10 mouse cellular contexts compared by ENCODE assay signal in the genomic region with DNA sequence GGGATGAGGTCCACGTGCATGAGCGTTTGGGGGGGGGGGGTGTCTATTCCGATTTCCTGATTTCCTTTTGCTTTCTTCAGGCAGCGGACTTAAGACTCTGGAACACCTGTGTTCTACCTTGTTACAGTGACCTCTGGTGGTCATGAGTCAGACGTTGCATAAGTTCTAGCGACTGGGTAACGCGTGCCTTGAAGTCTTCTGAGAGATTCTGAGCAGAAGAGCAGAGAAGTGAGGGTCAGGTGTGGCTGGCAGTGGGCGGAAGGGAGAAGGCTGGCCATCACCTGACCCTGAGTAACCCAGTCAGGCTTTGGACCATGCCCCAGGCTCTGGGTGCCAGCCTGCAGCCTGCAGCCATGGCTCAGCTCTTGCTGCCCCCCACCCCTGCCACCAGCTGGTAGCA.
DNase-seq lines count a peak whose midpoint lies in the region; ATAC-seq lines count a peak whose summit lies in the region.
"Had no signal": no experiment of that assay in that cellular context is flagged by ENCODE, and none has a peak within 500 bp of the region (broad histone marks: within the 10 kb centered on the region; RNA-seq: fewer than 3 reads in every experiment).

No protein-coding gene starts in this region.

- intact Hi-C loops in heart, postnatal 25 days (cut with DNase I) = no loop called here

- no peaks in the 10 kb centered on the region for H3K36me3 ChIP-seq in kidney, embryonic 15.5 days
- H3K36me3 ChIP-seq: limb, embryonic 15.5 days had no signal

- no peak overlapping the region for H3K4me3 ChIP-seq in kidney, embryonic 15.5 days (replicated peaks)
- H3K4me3 ChIP-seq: limb, embryonic 15.5 days had no signal

- ATAC-seq in kidney, embryonic 15.5 days (replicated peaks; ENCODE audit: low FRiP score) = no peak

- H3K27ac ChIP-seq in kidney, embryonic 15.5 days = no peak overlapping the region
- H3K27ac ChIP-seq: limb, embryonic 15.5 days had no signal

- no peak overlapping the region for H3K4me2 ChIP-seq in kidney, embryonic 15.5 days
- H3K4me2 ChIP-seq: limb, embryonic 15.5 days had no signal

- H3K9me3 ChIP-seq in kidney, embryonic 15.5 days (replicated peaks) = no peaks in the 10 kb centered on the region
- H3K9me3 ChIP-seq: limb, embryonic 15.5 days had no signal

- H3K27me3 ChIP-seq in kidney, embryonic 15.5 days = peaks cover 17% of the 10 kb centered on the region

- peaks cover 39% of the 10 kb centered on the region for H3K4me1 ChIP-seq in kidney, embryonic 15.5 days

- H3K9ac ChIP-seq in kidney, embryonic 15.5 days = no peak overlapping the region
- H3K9ac ChIP-seq: limb, embryonic 15.5 days had no signal

- whole genome bisulfite sequencing in kidney, embryonic 15.5 days = 18% methylated on average over 9 of the region's 9 CpGs

- peak; percentile 27 for DNase-seq in kidney, adult 11 months
- DNase-seq in MN1 (ENCODE audit: low spot score) = peak; percentile 39
- DNase-seq in cerebellum, postnatal 36 days = peak; percentile 58 to 72
- DNase-seq in lung, postnatal 10 days = peak; percentile 20
- no peak for DNase-seq in spleen, adult 18-20 months
- DNase-seq in heart, postnatal 25 days (ENCODE audit: low spot score) = no peak
- no peak for DNase-seq in c-Kit-positive CD71-positive TER-119-positive erythroid progenitor cells, embryonic 14.5 days (ENCODE audit: low spot score)
- DNase-seq: right cerebral cortex, postnatal 4 days had no signal

Comparison
In these comparisons a context has a peak if more than half of its experiments do, and no peak if none do; other contexts are left out.
1. DNase-seq: peak in kidney, adult 11 months (single experiment), MN1 (single experiment), cerebellum, postnatal 36 days (2 of 2) and lung, postnatal 10 days (single experiment); none in spleen, adult 18-20 months (0 of 2), heart, postnatal 25 days (single experiment) and c-Kit-positive CD71-positive TER-119-positive erythroid progenitor cells, embryonic 14.5 days (single experiment).